Mouse (Mus musculus): ENCODE results near the gene Tie1. TPM values are rescaled to one million over a fixed set of nuclear protein-coding genes. Genes with fewer than 3 reads are reported as not detected.

Tie1 gene
- 65.8 and 69.4 TPM in 2 replicates for polyA plus RNA-seq (2016; fragmentation: Nextera tagmentation; extraction: Ambion mirVana)

DNA sequence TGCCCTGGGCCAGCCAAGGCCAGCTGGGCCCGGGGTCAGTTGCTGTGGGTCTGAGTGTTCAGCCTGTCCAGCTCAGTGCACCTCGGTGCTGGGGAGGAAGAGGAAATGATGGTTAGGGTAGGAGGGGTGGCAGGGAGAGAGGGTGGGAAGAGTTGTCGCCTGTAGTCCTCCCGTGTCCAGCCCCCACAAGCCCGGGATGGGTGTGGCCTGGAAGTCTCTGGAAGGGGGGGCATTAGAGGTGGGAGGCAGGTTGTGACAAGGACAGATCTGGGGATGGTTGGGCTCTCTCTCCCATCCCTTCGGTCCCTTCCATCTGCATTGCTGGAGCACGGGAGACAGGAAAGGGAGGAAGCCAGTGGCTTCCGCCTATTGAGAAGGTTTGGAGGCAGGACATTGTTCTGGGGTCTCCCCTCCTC is at the start of gene Tie1:
Gene Tie1, minus strand, starts transcription at position 345 of the 416 bp plus-strand sequence.
- peak within 1 kb of the TSS; percentile 43 for H3K4me3 ChIP-seq
- peak; percentile 89 for ATAC-seq (ENCODE audit: insufficient number of reproducible peaks, low FRiP score)
- no peaks in the 10 kb centered on the region for H3K9me3 ChIP-seq (replicated peaks)
- peak within 1 kb of the TSS; percentile 16; the same call in 1 of the 2 replicates for H3K9ac ChIP-seq
- 55% methylated on average over 8 of the region's 8 CpGs for WGBS
- H3K4me1 ChIP-seq (replicated peaks): peaks cover 13% of the 10 kb centered on the region
- H3K4me2 ChIP-seq: peak within 1 kb of the TSS; percentile 58
- H3K36me3 ChIP-seq: no peaks in the 10 kb centered on the region
- H3K27ac ChIP-seq (ENCODE audit: poor library complexity, severe bottlenecking): peak within 1 kb of the TSS; percentile 75; the same call in 1 of the 2 replicates
- H3K27me3 ChIP-seq (replicated peaks): no peaks in the 10 kb centered on the region

DNA sequence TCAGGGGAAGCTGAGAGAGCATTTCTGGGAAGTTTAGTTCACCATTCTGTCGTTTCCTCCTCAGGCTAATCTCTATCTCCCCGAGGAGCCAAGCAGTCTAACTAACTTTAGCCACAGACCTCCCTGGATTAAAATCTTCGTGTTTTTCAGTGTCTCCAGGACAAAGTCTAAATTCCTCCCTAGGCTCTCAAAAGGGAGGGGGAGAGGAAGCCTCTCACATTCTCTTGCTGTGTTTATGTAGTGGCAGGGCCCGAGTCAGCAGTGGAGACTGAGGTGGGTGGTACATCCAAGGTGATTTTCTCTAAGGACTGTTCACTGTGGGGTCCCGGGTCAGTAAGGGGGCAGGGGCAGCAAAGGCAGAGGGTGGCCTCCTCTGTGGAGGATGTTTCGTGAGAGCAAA is 47.9 kb upstream of the Tie1 start:
- WGBS: 31% methylated on average over 6 of the region's 6 CpGs
- Histone ChIP-seq H3K9ac (no peak overlapping the region), H3K9me3 (replicated peaks) (no peaks in the 10 kb centered on the region), H3K27ac (ENCODE audit: poor library complexity, severe bottlenecking) (no peak overlapping the region), H3K4me3 (no peak overlapping the region), H3K36me3 (no peaks in the 10 kb centered on the region), H3K4me2 (no peak overlapping the region), H3K4me1 (replicated peaks) (peaks cover 5% of the 10 kb centered on the region; the same call in 1 of the 2 replicates), H3K27me3 (replicated peaks) (peaks cover 33% of the 10 kb centered on the region)
- ATAC-seq (ENCODE audit: insufficient number of reproducible peaks, low FRiP score): no peak

GRCm38 (mm10) chr4:118535610-118536009 is 45.7 kb upstream of the Tie1 start:
- Histone ChIP-seq H3K9ac (no peak overlapping the region), H3K9me3 (replicated peaks) (no peaks in the 10 kb centered on the region), H3K27me3 (replicated peaks) (peaks cover 22% of the 10 kb centered on the region; the same call in 1 of the 2 replicates), H3K4me1 (replicated peaks) (no peaks in the 10 kb centered on the region), H3K4me2 (no peak overlapping the region), H3K36me3 (no peaks in the 10 kb centered on the region), H3K27ac (ENCODE audit: poor library complexity, severe bottlenecking) (no peak overlapping the region), H3K4me3 (no peak overlapping the region)
- 79% methylated on average over 6 of the region's 6 CpGs for WGBS
- ATAC-seq (ENCODE audit: insufficient number of reproducible peaks, low FRiP score): no peak

DNA sequence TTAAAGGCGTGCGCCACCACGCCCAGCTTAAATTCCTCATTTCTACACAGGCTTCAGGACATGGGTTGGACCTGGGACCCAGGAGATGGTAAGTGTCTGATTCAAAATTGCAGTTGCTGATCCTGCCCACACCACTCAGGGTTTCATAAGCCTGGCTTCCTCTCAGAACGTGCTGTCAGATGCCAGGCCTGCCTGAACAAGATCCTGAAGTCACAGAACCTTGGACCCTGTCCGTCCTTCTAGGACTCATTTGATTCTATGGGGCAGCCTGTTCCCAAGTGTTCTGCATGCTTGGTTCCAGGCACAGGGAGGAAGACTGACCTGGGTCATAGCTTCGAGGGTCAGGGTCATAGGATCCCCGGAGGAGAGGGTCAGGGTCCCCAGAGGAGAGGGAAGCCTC is 43.7 kb upstream of the Tie1 start:
- no peaks in the 10 kb centered on the region for H3K9me3 ChIP-seq (replicated peaks)
- H3K4me2 ChIP-seq: no peak overlapping the region
- no peaks in the 10 kb centered on the region for H3K36me3 ChIP-seq
- H3K4me1 ChIP-seq (replicated peaks): no peaks in the 10 kb centered on the region
- H3K4me3 ChIP-seq: no peak overlapping the region
- peaks cover 15% of the 10 kb centered on the region; the same call in 1 of the 2 replicates for H3K27me3 ChIP-seq (replicated peaks)
- H3K27ac ChIP-seq (ENCODE audit: poor library complexity, severe bottlenecking): no peak overlapping the region
- ATAC-seq (ENCODE audit: insufficient number of reproducible peaks, low FRiP score): no peak
- WGBS: 68% methylated on average over 7 of the region's 7 CpGs
- no peak overlapping the region for H3K9ac ChIP-seq

- Histone ChIP-seq H3K9ac (no peak overlapping the region), H3K27me3 (replicated peaks) (peaks cover 11% of the 10 kb centered on the region; the same call in 1 of the 2 replicates), H3K9me3 (replicated peaks) (no peaks in the 10 kb centered on the region), H3K4me1 (replicated peaks) (no peaks in the 10 kb centered on the region), H3K4me2 (no peak overlapping the region), H3K27ac (ENCODE audit: poor library complexity, severe bottlenecking) (no peak overlapping the region), H3K36me3 (no peaks in the 10 kb centered on the region), H3K4me3 (no peak overlapping the region)
- ATAC-seq (ENCODE audit: insufficient number of reproducible peaks, low FRiP score): no peak
- WGBS: 52% methylated on average over 3 of the region's 4 CpGs
Measured at GRCm38 (mm10) chr4:118533156-118533555, 43.3 kb upstream of the Tie1 start.

DNA sequence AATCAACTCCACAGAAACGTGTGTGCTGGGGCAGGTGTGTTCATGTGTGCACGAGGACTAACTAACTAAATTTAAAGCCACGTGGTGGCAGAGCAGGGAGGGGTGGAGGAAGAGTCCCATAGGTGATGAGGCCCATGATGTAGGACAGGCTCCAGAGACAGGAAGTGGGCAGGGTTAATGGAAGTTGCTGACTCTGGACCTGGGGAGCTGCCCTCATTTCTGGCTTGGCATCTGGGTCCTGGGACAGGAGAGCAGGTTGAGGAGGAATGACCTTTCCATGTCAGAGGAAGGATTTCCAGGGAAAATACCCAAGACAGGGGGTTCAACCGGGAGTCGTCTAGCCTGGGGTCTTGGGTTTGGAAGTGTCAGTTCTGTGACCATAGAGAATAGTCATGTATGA is 42.8 kb upstream of the Tie1 start:
- H3K9me3 ChIP-seq (replicated peaks): no peaks in the 10 kb centered on the region
- peaks cover 12% of the 10 kb centered on the region; the same call in 1 of the 2 replicates for H3K27me3 ChIP-seq (replicated peaks)
- H3K4me2 ChIP-seq: no peak overlapping the region
- no peaks in the 10 kb centered on the region for H3K4me1 ChIP-seq (replicated peaks)
- WGBS: 63% methylated on average over 5 of the region's 5 CpGs
- no peak overlapping the region for H3K27ac ChIP-seq (ENCODE audit: poor library complexity, severe bottlenecking)
- no peaks in the 10 kb centered on the region for H3K36me3 ChIP-seq
- H3K9ac ChIP-seq: no peak overlapping the region
- H3K4me3 ChIP-seq: no peak overlapping the region
- ATAC-seq (ENCODE audit: insufficient number of reproducible peaks, low FRiP score): no peak

DNA sequence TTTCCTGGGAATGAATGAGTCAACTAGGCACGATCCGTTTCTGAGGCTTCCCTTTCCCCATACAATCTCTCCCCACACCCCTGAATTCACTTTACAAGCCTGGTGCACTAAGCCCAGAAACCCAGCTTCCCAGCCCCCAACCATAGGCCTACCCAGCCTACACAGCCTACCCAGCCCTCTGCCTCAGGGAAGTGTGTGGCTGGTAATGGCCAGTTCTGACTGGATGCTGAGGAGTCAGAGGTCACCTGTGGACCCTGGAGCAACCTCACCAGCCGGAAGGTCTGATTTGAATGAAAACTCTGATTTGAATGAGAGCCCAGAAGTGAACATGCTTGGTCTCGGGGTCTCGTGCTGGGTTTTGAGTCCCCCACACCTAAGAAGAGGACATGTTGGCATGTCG is 37.9 kb upstream of the Tie1 start:
- Histone ChIP-seq H3K9me3 (replicated peaks) (no peaks in the 10 kb centered on the region), H3K9ac (no peak overlapping the region), H3K4me2 (no peak overlapping the region), H3K27me3 (replicated peaks) (0 out of 2 replicates have a peak, but pooled peaks cover 9% of the 10 kb centered on the region), H3K4me3 (no peak overlapping the region), H3K36me3 (no peaks in the 10 kb centered on the region), H3K27ac (ENCODE audit: poor library complexity, severe bottlenecking) (no peak overlapping the region), H3K4me1 (replicated peaks) (no peaks in the 10 kb centered on the region)
- 78% methylated on average over 6 of the region's 6 CpGs for WGBS
- no peak for ATAC-seq (ENCODE audit: insufficient number of reproducible peaks, low FRiP score)

DNA sequence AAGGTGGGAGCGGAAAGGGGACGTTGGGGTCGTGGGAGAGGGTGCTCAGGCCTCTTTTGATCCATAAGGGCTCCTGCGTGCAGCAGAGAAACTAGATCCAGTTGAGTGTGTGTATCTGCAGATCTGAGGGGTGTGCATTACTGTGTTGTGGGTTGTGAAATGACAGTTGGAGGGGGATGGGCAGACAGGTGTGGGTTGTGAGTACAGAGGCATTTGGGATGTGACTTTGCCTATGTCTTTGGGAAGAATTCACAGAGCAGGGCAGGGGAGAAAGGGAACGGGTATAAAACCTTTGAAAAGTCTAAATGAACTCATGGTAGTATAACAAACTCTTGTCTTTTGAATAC is 37.4 kb upstream of the Tie1 start:
- no peaks in the 10 kb centered on the region for H3K4me1 ChIP-seq (replicated peaks)
- WGBS: 44% methylated on average over 5 of the region's 5 CpGs
- 0 out of 2 replicates have a peak, but pooled peaks cover 9% of the 10 kb centered on the region for H3K27me3 ChIP-seq (replicated peaks)
- H3K9ac ChIP-seq: no peak overlapping the region
- ATAC-seq (ENCODE audit: insufficient number of reproducible peaks, low FRiP score): no peak
- H3K36me3 ChIP-seq: no peaks in the 10 kb centered on the region
- no peak overlapping the region for H3K27ac ChIP-seq (ENCODE audit: poor library complexity, severe bottlenecking)
- H3K4me3 ChIP-seq: no peak overlapping the region
- no peaks in the 10 kb centered on the region for H3K9me3 ChIP-seq (replicated peaks)
- no peak overlapping the region for H3K4me2 ChIP-seq

- Histone ChIP-seq H3K27ac (ENCODE audit: poor library complexity, severe bottlenecking) (no peak within 1 kb of the TSS), H3K4me2 (no peak within 1 kb of the TSS), H3K9me3 (replicated peaks) (no peaks in the 10 kb centered on the region), H3K36me3 (no peaks in the 10 kb centered on the region), H3K27me3 (replicated peaks) (0 out of 2 replicates have a peak, but pooled peaks cover 9% of the 10 kb centered on the region), H3K4me3 (no peak within 1 kb of the TSS), H3K4me1 (replicated peaks) (no peaks in the 10 kb centered on the region), H3K9ac (no peak within 1 kb of the TSS)
- WGBS: 37% methylated on average over 17 of the region's 17 CpGs
- ATAC-seq (ENCODE audit: insufficient number of reproducible peaks, low FRiP score): no peak
Measured at GRCm38 (mm10) chr4:118526408-118527334, 36.8 kb upstream of the Tie1 start, which contains the start of gene 2610528J11Rik. Gene 2610528J11Rik (plus strand): TSS chr4:118526999.

- 58% methylated on average over 3 of the region's 3 CpGs for WGBS
- Histone ChIP-seq H3K4me2 (no peak overlapping the region), H3K4me1 (replicated peaks) (no peaks in the 10 kb centered on the region), H3K9ac (no peak overlapping the region), H3K36me3 (no peaks in the 10 kb centered on the region), H3K27me3 (replicated peaks) (0 out of 2 replicates have a peak, but pooled peaks cover 9% of the 10 kb centered on the region), H3K4me3 (no peak overlapping the region), H3K27ac (ENCODE audit: poor library complexity, severe bottlenecking) (no peak overlapping the region), H3K9me3 (replicated peaks) (no peaks in the 10 kb centered on the region)
- no peak for ATAC-seq (ENCODE audit: insufficient number of reproducible peaks, low FRiP score)
Measured at GRCm38 (mm10) chr4:118525779-118526178, 35.9 kb upstream of the Tie1 start.

DNA sequence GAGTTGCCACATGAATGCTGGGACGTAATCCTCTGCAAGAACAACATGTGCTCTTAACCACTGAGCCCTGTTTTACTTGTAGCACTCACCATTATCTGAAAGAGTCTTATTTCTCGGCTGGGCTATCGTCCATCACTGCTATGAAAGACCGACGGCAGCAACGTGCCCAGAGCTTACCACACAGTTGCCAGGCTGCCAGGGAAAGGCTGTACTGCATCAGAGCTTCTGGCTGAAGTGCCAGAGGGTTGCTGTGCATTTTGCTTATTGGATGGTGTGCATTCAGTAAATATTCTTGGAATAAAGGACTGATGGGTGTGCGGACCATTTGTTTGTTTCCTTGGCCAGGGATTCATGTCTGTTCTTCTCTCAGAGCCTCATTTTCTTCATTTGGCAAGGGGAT is 34.1 kb upstream of the Tie1 start:
- H3K4me3 ChIP-seq: no peak overlapping the region
- ATAC-seq (ENCODE audit: insufficient number of reproducible peaks, low FRiP score): no peak
- H3K27ac ChIP-seq (ENCODE audit: poor library complexity, severe bottlenecking): no peak overlapping the region
- H3K9ac ChIP-seq: no peak overlapping the region
- H3K4me1 ChIP-seq (replicated peaks): no peaks in the 10 kb centered on the region
- no peaks in the 10 kb centered on the region for H3K9me3 ChIP-seq (replicated peaks)
- H3K36me3 ChIP-seq: no peaks in the 10 kb centered on the region
- 0 out of 2 replicates have a peak, but pooled peaks cover 12% of the 10 kb centered on the region for H3K27me3 ChIP-seq (replicated peaks)
- H3K4me2 ChIP-seq: no peak overlapping the region
- WGBS: 60% methylated on average over 7 of the region's 7 CpGs

Measured in heart, embryonic 12.5 days (tissue).